Mouse (Mus musculus) heart, embryonic 16.5 days (tissue): ENCODE results near the gene Serf2. TPM values are rescaled to one million over a fixed set of nuclear protein-coding genes. Genes with fewer than 3 reads are reported as not detected.

Experiments
- ATAC-seq: fragments of 200-750 bp; cut with Nextera tagmentation; replicated peaks from 2 replicates; pipeline ENCODE4 v1.8.0; 2017; ENCODE audit warnings: moderate number of reproducible peaks; ENCODE audit not compliant: insufficient read depth, low FRiP score; ENCODE audit errors: extremely low read depth
- H3K27ac ChIP-seq: fragments of 300-500 bp; sonication (generic); 2 replicates; pipeline ENCODE4 v1.5.1; 2014; ENCODE audit warnings: mild to moderate bottlenecking, low read length, control low read depth, moderate library complexity
- H3K27me3 ChIP-seq: fragments of 300-500 bp; sonication (generic); 2 replicates; pipeline ENCODE4 v1.6.1; 2014; ENCODE audit warnings: low read length, mixed read lengths; ENCODE audit not compliant: control insufficient read depth, insufficient read depth
- H3K36me3 ChIP-seq: fragments of 300-500 bp; sonication (generic); 2 replicates; pipeline ENCODE4 v1.6.1; 2014; ENCODE audit not compliant: control insufficient read depth, insufficient read depth
- H3K4me1 ChIP-seq: fragments of 300-500 bp; sonication (generic); 2 replicates; pipeline ENCODE4 v1.6.1; 2014; ENCODE audit warnings: low read length, mixed read lengths; ENCODE audit not compliant: control insufficient read depth, insufficient read depth
- H3K4me2 ChIP-seq: fragments of 300-500 bp; sonication (generic); 2 replicates; pipeline ENCODE4 v1.6.1; 2014; ENCODE audit warnings: low read depth, mild to moderate bottlenecking, control low read depth, low read length
- H3K4me3 ChIP-seq: fragments of 300-500 bp; sonication (generic); 2 replicates; pipeline ENCODE4 v1.5.1; 2014; ENCODE audit warnings: mild to moderate bottlenecking, control low read depth, low read length
- H3K9ac ChIP-seq: fragments of 300-500 bp; sonication (generic); 2 replicates; pipeline ENCODE4 v1.6.1; 2014; ENCODE audit warnings: low read length, control low read depth
- H3K9me3 ChIP-seq: fragments of 300-500 bp; sonication (generic); replicated peaks from 2 replicates; pipeline ENCODE4 v1.6.1; 2016; ENCODE audit warnings: low read length; ENCODE audit not compliant: control insufficient read depth
- WGBS: fragments of 180-500 bp; shearing (Covaris S2); extraction: QIAGEN DNeasy Blood & Tissue Kit; methylation state at CpG from one replicate; pipeline ENCODE4 v1.1.7; 2014; 5-methylcytosine and 5-hydroxymethylcytosine counted together
- polyA plus RNA-seq: library from polyadenylated mRNA; unstranded; fragments of >200 nt; fragmentation: Nextera tagmentation; extraction: Ambion mirVana; gene quantifications from 2 replicates; pipeline ENCODE4 v1.2.1, GENCODE M21; 2015

Gene Serf2
- polyA plus RNA-seq, 1 experiment from 2014 or later, result 577 TPM

- no peaks in the 10 kb centered on the region for H3K9me3 ChIP-seq
- WGBS, result 19% methylated on average over 8 of the region's 8 CpGs
- H3K27ac ChIP-seq, result no peak overlapping the region
- H3K36me3 ChIP-seq, result peaks cover 14% of the 10 kb centered on the region
- peak overlapping the region; percentile 64 for H3K4me3 ChIP-seq
- H3K4me2 ChIP-seq, result peak overlapping the region; percentile 99
- peak overlapping the region; percentile 71 for H3K9ac ChIP-seq
- peaks cover 18% of the 10 kb centered on the region for H3K4me1 ChIP-seq
- ATAC-seq, result no peak
- no peaks in the 10 kb centered on the region for H3K27me3 ChIP-seq
These were observed 6.0 kb upstream of the Serf2 start for GRCm38 (mm10) chr2:121443068-121443349.

- Histone ChIP-seq H3K27me3 (no peaks in the 10 kb centered on the region), H3K27ac (no peak within 1 kb of the TSS), H3K36me3 (peaks cover 4% of the 10 kb centered on the region; the same call in 1 of the 2 replicates), H3K9ac (peak within 1 kb of the TSS; percentile 71), H3K4me1 (peaks cover 18% of the 10 kb centered on the region), H3K4me3 (peak within 1 kb of the TSS; percentile 64), H3K4me2 (peak within 1 kb of the TSS; percentile 99), H3K9me3 (no peaks in the 10 kb centered on the region)
- 85% methylated on average over 1 of the region's 1 CpGs for WGBS
- no peak for ATAC-seq
These were observed 4.8 kb upstream of the Serf2 start, which contains the start of gene Ell3 for GRCm38 (mm10) chr2:121444178-121444577. TSS of gene Ell3 (minus strand) at chr2:121444278.

- no peak overlapping the region for H3K9ac ChIP-seq
- peaks cover 18% of the 10 kb centered on the region for H3K4me1 ChIP-seq
- 76% methylated on average over 3 of the region's 3 CpGs for WGBS
- ATAC-seq, result no peak
- H3K9me3 ChIP-seq, result no peaks in the 10 kb centered on the region
- H3K27ac ChIP-seq, result no peak overlapping the region
- H3K4me3 ChIP-seq, result no peak overlapping the region
- H3K4me2 ChIP-seq, result no peak overlapping the region
- H3K27me3 ChIP-seq, result no peaks in the 10 kb centered on the region
- no peaks in the 10 kb centered on the region for H3K36me3 ChIP-seq
These were observed 3.9 kb upstream of the Serf2 start for GRCm38 (mm10) chr2:121445117-121445516.

GRCm38 (mm10) chr2:121446506-121446905, 2.5 kb upstream of the Serf2 start:
- H3K36me3 ChIP-seq, result peaks cover 6% of the 10 kb centered on the region
- H3K4me2 ChIP-seq, result no peak overlapping the region

GRCm38 (mm10) chr2:121447006-121447405, 2.0 kb upstream of the Serf2 start:
- Histone ChIP-seq H3K27ac (no peak overlapping the region), H3K9me3 (no peaks in the 10 kb centered on the region), H3K4me1 (peaks cover 27% of the 10 kb centered on the region), H3K4me3 (no peak overlapping the region), H3K36me3 (peaks cover 7% of the 10 kb centered on the region), H3K27me3 (no peaks in the 10 kb centered on the region), H3K9ac (no peak overlapping the region), H3K4me2 (no peak overlapping the region)
- WGBS, result 85% methylated on average over 3 of the region's 3 CpGs
- no peak for ATAC-seq

More at GRCm38 (mm10) chr2:121446506-121446905, 2.5 kb upstream of the Serf2 start:
- H3K9me3 ChIP-seq, result no peaks in the 10 kb centered on the region
- H3K4me1 ChIP-seq, result peaks cover 28% of the 10 kb centered on the region
- H3K27ac ChIP-seq, result no peak overlapping the region
- no peaks in the 10 kb centered on the region for H3K27me3 ChIP-seq
- no peak overlapping the region for H3K4me3 ChIP-seq
- WGBS, result 88% methylated on average over 4 of the region's 4 CpGs
- H3K9ac ChIP-seq, result no peak overlapping the region
- ATAC-seq, result no peak

GRCm38 (mm10) chr2:121448136-121448535, 859 bp upstream of the Serf2 start:
- no peak for ATAC-seq
- WGBS, result 12% methylated on average over 9 of the region's 9 CpGs
- H3K36me3 ChIP-seq, result peaks cover 12% of the 10 kb centered on the region
- peak overlapping the region; percentile 89 for H3K4me2 ChIP-seq
- H3K4me1 ChIP-seq, result peaks cover 28% of the 10 kb centered on the region
- peak overlapping the region; percentile 97 for H3K4me3 ChIP-seq
- peak overlapping the region; percentile 100 for H3K27ac ChIP-seq
- H3K9ac ChIP-seq, result peak overlapping the region; percentile 82
- no peaks in the 10 kb centered on the region for H3K9me3 ChIP-seq
- H3K27me3 ChIP-seq, result no peaks in the 10 kb centered on the region

GRCm38 (mm10) chr2:121449545-121450011, 583 bp downstream of the Serf2 start:
- H3K4me3 ChIP-seq, result peak overlapping the region; percentile 97
- WGBS, result under 1% methylated on average over 54 of the region's 54 CpGs
- H3K4me1 ChIP-seq, result peaks cover 31% of the 10 kb centered on the region
- ATAC-seq, result peak; percentile 15
- H3K27ac ChIP-seq, result peak overlapping the region; percentile 97
- no peaks in the 10 kb centered on the region for H3K27me3 ChIP-seq
- H3K9ac ChIP-seq, result peak overlapping the region; percentile 99
- H3K4me2 ChIP-seq, result peak overlapping the region; percentile 93
- H3K36me3 ChIP-seq, result peaks cover 12% of the 10 kb centered on the region
- H3K9me3 ChIP-seq, result no peaks in the 10 kb centered on the region

- peak overlapping the region; percentile 93 for H3K4me2 ChIP-seq
- WGBS, result 0% methylated on average over 7 of the region's 7 CpGs
- peaks cover 31% of the 10 kb centered on the region for H3K4me1 ChIP-seq
- H3K9ac ChIP-seq, result peak overlapping the region; percentile 99
- peak overlapping the region; percentile 97 for H3K4me3 ChIP-seq
- H3K27ac ChIP-seq, result peak overlapping the region; percentile 97
- no peak for ATAC-seq
- H3K9me3 ChIP-seq, result no peaks in the 10 kb centered on the region
- H3K36me3 ChIP-seq, result peaks cover 12% of the 10 kb centered on the region
- H3K27me3 ChIP-seq, result no peaks in the 10 kb centered on the region
These were observed 1.1 kb downstream of the Serf2 start for GRCm38 (mm10) chr2:121450093-121450492.

GRCm38 (mm10) chr2:121452361-121452760, 3.4 kb downstream of the Serf2 start:
- no peak for ATAC-seq
- Histone ChIP-seq H3K27ac (peak overlapping the region; percentile 50; the same call in 1 of the 2 replicates), H3K36me3 (peaks cover 12% of the 10 kb centered on the region), H3K4me2 (no peak overlapping the region), H3K27me3 (no peaks in the 10 kb centered on the region), H3K4me3 (no peak overlapping the region), H3K4me1 (peaks cover 36% of the 10 kb centered on the region), H3K9me3 (no peaks in the 10 kb centered on the region), H3K9ac (no peak overlapping the region)
- WGBS, result 48% methylated on average over 4 of the region's 4 CpGs
